In genomic region chr9:52676587-52676986, GRCm38 (mm10) we compare ENCODE assay signal across 8 mouse cellular contexts. TPM values are rescaled to one million over a fixed set of nuclear protein-coding genes. Genes with fewer than 3 reads are reported as not detected.
A peak's percentile ranks its signal among the peaks of the same experiment; 100 is the strongest.
DNase-seq lines count a peak whose midpoint lies in the region; ATAC-seq and TF ChIP-seq lines count a peak whose summit lies in the region.

No protein-coding gene starts in this region.

- H3K27ac ChIP-seq in hindbrain, embryonic 10.5 days: no peak overlapping the region
- no peak overlapping the region for H3K27ac ChIP-seq in hindbrain, embryonic 12.5 days
- H3K27ac ChIP-seq in forebrain, embryonic 14.5 days (ENCODE audit: low read depth, low read length): no peak overlapping the region
- no peak overlapping the region for H3K27ac ChIP-seq in midbrain, embryonic 12.5 days (replicated peaks)

- H3K4me2 ChIP-seq in hindbrain, embryonic 12.5 days (replicated peaks): no peak overlapping the region; the same call in 1 of the 2 replicates
- no peak overlapping the region for H3K4me2 ChIP-seq in forebrain, embryonic 14.5 days (ENCODE audit: low read length)
- peak overlapping the region; percentile 95; the same call in 1 of the 2 replicates for H3K4me2 ChIP-seq in midbrain, embryonic 12.5 days (replicated peaks)

- TF ChIP-seq POLR2A in lung, adult 2 months (IDR thresholded peaks at IDR 0.05; ENCODE audit: borderline replicate concordance, extremely low read depth, low read depth, low read length): no peak

- DNase-seq in hindbrain, embryonic 10.5 days (ENCODE audit: low spot score): peak; percentile 20
- peak; percentile 38 for DNase-seq in Muller cell, postnatal 12 days (ENCODE audit: inconsistent ontology term)
- DNase-seq in forebrain, embryonic 14.5 days (ENCODE audit: low spot score): peak; percentile 12
- no peak for DNase-seq in right cerebral cortex, postnatal 14 days
- DNase-seq in cerebellum, adult 18-20 months: no peak
- no peak for DNase-seq in lung, adult 2 months

- H3K4me3 ChIP-seq in hindbrain, embryonic 10.5 days: no peak overlapping the region
- no peak overlapping the region for H3K4me3 ChIP-seq in hindbrain, embryonic 12.5 days
- 0 out of 2 replicates have a peak overlapping the region, but pooled peaks have one; percentile 48 for H3K4me3 ChIP-seq in forebrain, embryonic 14.5 days (ENCODE audit: low read depth, low read length)
- H3K4me3 ChIP-seq in midbrain, embryonic 12.5 days: no peak overlapping the region
- no peak overlapping the region for H3K4me3 ChIP-seq in lung, adult 2 months (replicated peaks; ENCODE audit: extremely low read depth, low read depth, low read length)

- no peak overlapping the region for H3K9ac ChIP-seq in hindbrain, embryonic 12.5 days
- no peak overlapping the region for H3K9ac ChIP-seq in forebrain, embryonic 14.5 days (ENCODE audit: low read length)
- no peak overlapping the region for H3K9ac ChIP-seq in midbrain, embryonic 12.5 days (replicated peaks)

- H3K4me1 ChIP-seq in hindbrain, embryonic 10.5 days (replicated peaks): peaks cover 31% of the 10 kb centered on the region
- peaks cover 22% of the 10 kb centered on the region for H3K4me1 ChIP-seq in hindbrain, embryonic 12.5 days
- H3K4me1 ChIP-seq in forebrain, embryonic 14.5 days (ENCODE audit: control insufficient read depth, insufficient read depth, low read length): peaks cover 15% of the 10 kb centered on the region; the same call in 1 of the 2 replicates
- H3K4me1 ChIP-seq in midbrain, embryonic 12.5 days: peaks cover 20% of the 10 kb centered on the region
- H3K4me1 ChIP-seq in lung, adult 2 months (ENCODE audit: control insufficient read depth, insufficient read depth, low read length): no peaks in the 10 kb centered on the region

- WGBS in hindbrain, embryonic 10.5 days: 17% methylated on average over 4 of the region's 4 CpGs
- 22% methylated on average over 4 of the region's 4 CpGs for WGBS in hindbrain, embryonic 12.5 days
- 18% methylated on average over 4 of the region's 4 CpGs for WGBS in forebrain, embryonic 14.5 days
- WGBS in midbrain, embryonic 12.5 days: 19% methylated on average over 4 of the region's 4 CpGs
- WGBS in lung, adult 2 months: 23% methylated on average over 4 of the region's 4 CpGs

- no peak for ATAC-seq in hindbrain, embryonic 12.5 days (ENCODE audit: low FRiP score)
- no peak for ATAC-seq in forebrain, embryonic 14.5 days
- no peak for ATAC-seq in midbrain, embryonic 12.5 days (ENCODE audit: low FRiP score, low read depth)

- no peaks in the 10 kb centered on the region for H3K36me3 ChIP-seq in hindbrain, embryonic 10.5 days
- H3K36me3 ChIP-seq in hindbrain, embryonic 12.5 days: no peaks in the 10 kb centered on the region
- H3K36me3 ChIP-seq in forebrain, embryonic 14.5 days (ENCODE audit: control insufficient read depth, insufficient read depth, low read length): no peaks in the 10 kb centered on the region
- no peaks in the 10 kb centered on the region for H3K36me3 ChIP-seq in midbrain, embryonic 12.5 days

- no peaks in the 10 kb centered on the region for H3K9me3 ChIP-seq in hindbrain, embryonic 10.5 days
- no peaks in the 10 kb centered on the region for H3K9me3 ChIP-seq in hindbrain, embryonic 12.5 days (replicated peaks)
- H3K9me3 ChIP-seq in forebrain, embryonic 14.5 days (replicated peaks; ENCODE audit: control insufficient read depth, low read length): no peaks in the 10 kb centered on the region
- no peaks in the 10 kb centered on the region for H3K9me3 ChIP-seq in midbrain, embryonic 12.5 days

- peaks cover 52% of the 10 kb centered on the region for H3K27me3 ChIP-seq in hindbrain, embryonic 10.5 days (ENCODE audit: insufficient read depth, poor library complexity, severe bottlenecking)
- H3K27me3 ChIP-seq in hindbrain, embryonic 12.5 days: peaks cover 36% of the 10 kb centered on the region
- peaks cover 28% of the 10 kb centered on the region for H3K27me3 ChIP-seq in forebrain, embryonic 14.5 days (replicated peaks; ENCODE audit: control insufficient read depth, insufficient read depth, low read length)
- H3K27me3 ChIP-seq in midbrain, embryonic 12.5 days: peaks cover 46% of the 10 kb centered on the region

- TF ChIP-seq CTCF in lung, adult 2 months (IDR thresholded peaks at IDR 0.05; ENCODE audit: insufficient read depth, low read length): no peak

RNA-seq across cellular contexts. Expression of gene AI593442, which starts 3.0 kb away (rescaled TPM):
- 1.2 and 3.2 TPM in 2 replicates for polyA plus RNA-seq in hindbrain, embryonic 10.5 days (2016; fragmentation: Nextera tagmentation; extraction: Ambion mirVana)
- 8.8 and 10.5 TPM in 2 replicates for polyA plus RNA-seq in hindbrain, embryonic 12.5 days (2016; fragmentation: Nextera tagmentation; extraction: Ambion mirVana)
- 21.6 and 32.6 TPM in 2 replicates for polyA plus RNA-seq in forebrain, embryonic 14.5 days (2014; fragmentation: Nextera tagmentation; extraction: Ambion mirVana)
- polyA plus RNA-seq in midbrain, embryonic 12.5 days (2016; fragmentation: Nextera tagmentation; extraction: Ambion mirVana): 6.4 and 6.7 TPM in 2 replicates
- 0.05 and 0.08 TPM in 2 replicates for polyA plus RNA-seq in lung, adult 2 months (2012; rRNA removed)

Comparison
In these comparisons a context has a peak if more than half of its experiments do, and no peak if none do; other contexts are left out.
1. DNase-seq: peak in hindbrain, embryonic 10.5 days (single experiment), Muller cell, postnatal 12 days (single experiment) and forebrain, embryonic 14.5 days (single experiment); none in right cerebral cortex, postnatal 14 days (single experiment), cerebellum, adult 18-20 months (0 of 2) and lung, adult 2 months (single experiment).